ENCODE assay signal across 8 mouse cellular contexts in the genomic region with DNA sequence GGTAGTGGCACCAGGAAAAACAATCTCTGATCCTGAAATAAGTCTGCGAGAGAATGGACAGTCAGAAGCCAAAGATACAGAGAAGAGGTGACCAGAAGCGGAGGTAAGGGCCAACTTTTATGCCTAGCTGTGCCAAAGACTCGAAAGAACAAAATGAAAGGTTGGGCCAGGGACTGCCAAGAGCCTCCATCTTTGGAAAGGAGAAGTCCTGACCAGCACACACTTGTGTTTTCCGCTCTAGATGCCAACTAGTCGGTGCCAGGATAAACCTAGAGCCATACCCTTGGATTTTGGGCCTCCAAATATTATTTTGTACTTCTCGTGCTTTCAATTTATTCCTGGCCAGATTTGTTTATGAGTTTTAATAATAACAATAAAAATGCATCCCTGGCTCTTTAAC. TPM values are rescaled to one million over a fixed set of nuclear protein-coding genes. Genes with fewer than 3 reads are reported as not detected.
DNase-seq lines count a peak whose midpoint lies in the region; ATAC-seq and TF ChIP-seq lines count a peak whose summit lies in the region.

No protein-coding gene starts in this region.

- H3K9me3 ChIP-seq in embryonic facial prominence, embryonic 14.5 days (ENCODE audit: control insufficient read depth, low read length) = no peaks in the 10 kb centered on the region
- H3K9me3 ChIP-seq in hindbrain, embryonic 14.5 days (ENCODE audit: control insufficient read depth, low read length) = no peaks in the 10 kb centered on the region
- H3K9me3 ChIP-seq in midbrain, embryonic 15.5 days = no peaks in the 10 kb centered on the region

- peak overlapping the region; percentile 56 for H3K4me3 ChIP-seq in gastrocnemius, adult 2 months
- H3K4me3 ChIP-seq in embryonic facial prominence, embryonic 14.5 days (ENCODE audit: low read depth, low read length) = no peak overlapping the region
- H3K4me3 ChIP-seq in hindbrain, embryonic 14.5 days (replicated peaks; ENCODE audit: low read length) = no peak overlapping the region
- H3K4me3 ChIP-seq in midbrain, embryonic 15.5 days = 0 out of 2 replicates have a peak overlapping the region, but pooled peaks have one; percentile 12

- no peak for ATAC-seq in embryonic facial prominence, embryonic 14.5 days (ENCODE audit: low read depth)
- no peak for ATAC-seq in hindbrain, embryonic 14.5 days (ENCODE audit: low FRiP score)
- no peak for ATAC-seq in midbrain, embryonic 15.5 days (replicated peaks)
- no peak for ATAC-seq in megakaryocyte-erythroid progenitor cell, adult 5-6 weeks (replicated peaks; ENCODE audit: low FRiP score, low TSS enrichment, poor library complexity, severe bottlenecking)

- H3K4me2 ChIP-seq in embryonic facial prominence, embryonic 14.5 days (ENCODE audit: low read depth, low read length) = peak overlapping the region; percentile 45
- H3K4me2 ChIP-seq in hindbrain, embryonic 14.5 days (replicated peaks) = peak overlapping the region; percentile 44
- peak overlapping the region; percentile 44 for H3K4me2 ChIP-seq in midbrain, embryonic 15.5 days

- WGBS in embryonic facial prominence, embryonic 14.5 days = 55% methylated on average over 6 of the region's 6 CpGs
- 64% methylated on average over 6 of the region's 6 CpGs for WGBS in hindbrain, embryonic 14.5 days
- WGBS in midbrain, embryonic 15.5 days = 68% methylated on average over 6 of the region's 6 CpGs

- intact Hi-C loops in gastrocnemius, adult 2 months (cut with DNase I) = loop anchor here (2.0 kb wide), 1 partner anchor 18 kb away; no protein-coding TSS in a partner anchor

- H3K27me3 ChIP-seq in embryonic facial prominence, embryonic 14.5 days (replicated peaks; ENCODE audit: control insufficient read depth, insufficient read depth, low read length) = no peaks in the 10 kb centered on the region
- H3K27me3 ChIP-seq in hindbrain, embryonic 14.5 days (ENCODE audit: control insufficient read depth, insufficient read depth, low read length) = no peaks in the 10 kb centered on the region
- H3K27me3 ChIP-seq in midbrain, embryonic 15.5 days (replicated peaks) = no peaks in the 10 kb centered on the region

- H3K27ac ChIP-seq in gastrocnemius, adult 2 months = peak overlapping the region; percentile 67
- H3K27ac ChIP-seq in embryonic facial prominence, embryonic 14.5 days (replicated peaks; ENCODE audit: low read depth, low read length) = peak overlapping the region; percentile 85; the same call in 1 of the 2 replicates
- peak overlapping the region; percentile 85 for H3K27ac ChIP-seq in hindbrain, embryonic 14.5 days
- H3K27ac ChIP-seq in midbrain, embryonic 15.5 days = peak overlapping the region; percentile 79

- peaks cover 57% of the 10 kb centered on the region for H3K4me1 ChIP-seq in embryonic facial prominence, embryonic 14.5 days (ENCODE audit: control insufficient read depth, insufficient read depth, low read length)
- peaks cover 75% of the 10 kb centered on the region for H3K4me1 ChIP-seq in hindbrain, embryonic 14.5 days (replicated peaks; ENCODE audit: control insufficient read depth, insufficient read depth, low read length)
- H3K4me1 ChIP-seq in midbrain, embryonic 15.5 days = peaks cover 74% of the 10 kb centered on the region

- DNase-seq in gastrocnemius, adult 2 months = peak; percentile 26
- no peak for DNase-seq in gastrocnemius, postnatal 4 days (ENCODE audit: low spot score in 2 of 2)
- no peak for DNase-seq in embryonic facial prominence, embryonic 14.5 days (ENCODE audit: low spot score)
- no peak for DNase-seq in hindbrain, embryonic 14.5 days (ENCODE audit: low spot score)
- no peak for DNase-seq in retina, embryonic 14.5 days (ENCODE audit: low spot score)
- DNase-seq in gastrocnemius, adult 18-20 months (ENCODE audit: low spot score) = no peak

- peak overlapping the region; percentile 39; the same call in 1 of the 2 replicates for H3K9ac ChIP-seq in embryonic facial prominence, embryonic 14.5 days (ENCODE audit: low read depth, low read length)
- H3K9ac ChIP-seq in hindbrain, embryonic 14.5 days = peak overlapping the region; percentile 2; the same call in 1 of the 2 replicates
- no peak overlapping the region for H3K9ac ChIP-seq in midbrain, embryonic 15.5 days

- TF ChIP-seq CTCF in gastrocnemius, adult 2 months (IDR thresholded peaks at IDR 0.05) = no peak

- no peaks in the 10 kb centered on the region; the same call in 1 of the 2 replicates for H3K36me3 ChIP-seq in embryonic facial prominence, embryonic 14.5 days (ENCODE audit: control insufficient read depth, insufficient read depth, low read length)
- no peaks in the 10 kb centered on the region; the same call in 1 of the 2 replicates for H3K36me3 ChIP-seq in hindbrain, embryonic 14.5 days (replicated peaks; ENCODE audit: control insufficient read depth, insufficient read depth)
- H3K36me3 ChIP-seq in midbrain, embryonic 15.5 days (replicated peaks) = no peaks in the 10 kb centered on the region

RNA-seq across cellular contexts. Expression of gene Arid1a, which starts 27.6 kb away (rescaled TPM):
- total RNA-seq in gastrocnemius, adult 2 months (2021) = 10 to 100 TPM; 24.1 to 26.2 TPM
- total RNA-seq in gastrocnemius, postnatal 4 days (2021) = 10 to 100 TPM; 55.0 to 55.5 TPM
- polyA plus RNA-seq in embryonic facial prominence, embryonic 14.5 days (2014; fragmentation: Nextera tagmentation; extraction: Ambion mirVana) = 29.1 and 29.6 TPM in 2 replicates
- polyA plus RNA-seq in hindbrain, embryonic 14.5 days (2014; fragmentation: Nextera tagmentation; extraction: Ambion mirVana) = 35.5 and 37.8 TPM in 2 replicates
- polyA plus RNA-seq in midbrain, embryonic 15.5 days (2015; fragmentation: Nextera tagmentation; extraction: Ambion mirVana) = 37.9 and 39.3 TPM in 2 replicates
- 127 and 136 TPM in 2 replicates for total RNA-seq in megakaryocyte-erythroid progenitor cell, adult 5-6 weeks (2014; fragmentation: Nextera tagmentation)
- total RNA-seq in megakaryocyte-erythroid progenitor cell, adult 5-6 weeks (2017) = 28.2 and 29.6 TPM in 2 replicates
- 10 to 100 TPM; 22.4 to 26.6 TPM for total RNA-seq in gastrocnemius, adult 18-20 months (2021)

RNA-seq across cellular contexts. Expression of gene Pigv, which starts 56.6 kb away (rescaled TPM):
- total RNA-seq in gastrocnemius, adult 2 months (2021) = 10 to 100 TPM; 10.4 to 11.7 TPM
- total RNA-seq in gastrocnemius, postnatal 4 days (2021) = 10 to 100 TPM; 11.3 to 11.7 TPM
- polyA plus RNA-seq in embryonic facial prominence, embryonic 14.5 days (2014; fragmentation: Nextera tagmentation; extraction: Ambion mirVana) = 8.4 and 11.3 TPM in 2 replicates
- polyA plus RNA-seq in hindbrain, embryonic 14.5 days (2014; fragmentation: Nextera tagmentation; extraction: Ambion mirVana) = 9.9 and 10.1 TPM in 2 replicates
- polyA plus RNA-seq in midbrain, embryonic 15.5 days (2015; fragmentation: Nextera tagmentation; extraction: Ambion mirVana) = 16.0 and 16.2 TPM in 2 replicates
- 7.0 and 10.1 TPM in 2 replicates for total RNA-seq in megakaryocyte-erythroid progenitor cell, adult 5-6 weeks (2014; fragmentation: Nextera tagmentation)
- 2.3 and 12.4 TPM in 2 replicates for total RNA-seq in megakaryocyte-erythroid progenitor cell, adult 5-6 weeks (2017)
- total RNA-seq in gastrocnemius, adult 18-20 months (2021) = 10 to 100 TPM in 1 of 2 experiments, 1 to 10 TPM in 1; 9.7 to 12.2 TPM

Comparison
In these comparisons a context has a peak if more than half of its experiments do, and no peak if none do; other contexts are left out.
1. H3K4me3 ChIP-seq: peak in gastrocnemius, adult 2 months (single experiment) and midbrain, embryonic 15.5 days (single experiment); none in embryonic facial prominence, embryonic 14.5 days (single experiment) and hindbrain, embryonic 14.5 days (single experiment).
2. Peak in every context shown above with its lines, with median percentiles within 50 percentile points of each other: H3K27ac ChIP-seq and H3K4me2 ChIP-seq.